Mouse (Mus musculus) cerebellum, adult (tissue): ENCODE measurements around the gene Entpd1.
"Not testable (repeated sequence)": the region's sequence is repeated elsewhere in the genome, so short reads cannot be mapped to it uniquely, and the experiment has no call there.

Source experiments
- ATAC-seq: cut with Nextera tagmentation; 2 replicates; pipeline ENCODE4 v1.9.2; 2017; ENCODE audit warnings: mild to moderate bottlenecking, moderate library complexity, mixed read lengths; ENCODE audit not compliant: insufficient number of reproducible peaks, low FRiP score, low TSS enrichment

Gene Entpd1

DNA sequence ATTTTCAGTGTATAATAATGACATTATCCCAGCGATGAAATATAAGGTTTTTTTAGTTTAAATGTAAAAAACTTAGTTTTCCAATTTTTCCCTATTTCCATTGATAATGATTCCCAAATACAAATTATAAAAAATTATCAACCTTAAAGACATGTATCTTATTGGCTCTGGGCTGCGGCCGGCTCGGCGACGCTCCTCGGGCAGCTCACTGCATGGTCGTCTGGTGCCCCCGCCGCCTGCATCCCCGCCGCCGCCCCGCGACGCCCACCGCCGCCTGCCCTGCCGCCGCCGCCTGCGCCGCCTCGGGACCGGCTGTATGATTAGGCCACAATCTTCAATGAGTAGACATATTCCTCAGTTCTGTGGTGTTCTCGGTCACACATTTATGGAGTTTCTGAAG is 9.4 kb downstream of the Entpd1 start:
- not testable (repeated sequence) for ATAC-seq

DNA sequence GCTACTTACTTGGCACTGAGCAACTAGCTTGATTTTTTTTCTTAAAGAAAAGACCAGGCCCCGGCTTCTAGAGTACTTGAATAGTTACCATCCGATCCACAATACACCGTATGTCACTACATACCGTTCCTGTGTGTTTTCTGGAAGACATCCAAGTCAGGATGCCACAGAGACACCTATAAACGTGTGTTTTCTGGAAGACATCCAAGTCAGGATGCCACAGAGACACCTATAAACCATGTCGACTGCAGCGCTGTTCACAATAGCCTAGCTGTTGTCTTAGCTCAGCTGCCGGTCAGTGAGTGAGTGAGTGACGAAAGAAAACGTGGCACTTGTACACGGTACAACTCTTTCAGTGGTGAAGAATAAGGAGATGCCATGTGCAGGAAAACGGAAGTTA is 13.8 kb downstream of the Entpd1 start:
- ATAC-seq: no peak

DNA sequence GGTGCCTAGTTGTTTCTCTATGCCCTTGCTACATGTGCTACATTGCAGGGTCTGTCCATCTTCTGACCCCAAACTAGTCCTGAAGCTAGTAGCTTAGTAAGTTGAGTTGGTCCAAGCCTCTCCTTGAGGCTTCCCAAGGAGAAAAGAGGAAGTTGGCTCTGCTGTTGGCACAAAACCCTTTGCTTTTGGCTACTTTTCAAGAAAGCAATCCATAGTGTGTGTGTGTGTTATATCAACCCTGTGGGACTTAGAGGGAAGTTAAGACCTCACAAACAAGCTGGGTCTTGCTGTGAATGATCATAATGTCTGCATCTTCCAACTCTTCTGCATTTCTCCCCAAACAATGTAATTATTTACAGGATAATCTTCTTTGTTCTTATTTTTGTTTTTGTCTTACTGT is 16.8 kb downstream of the Entpd1 start:
- ATAC-seq: no peak

DNA sequence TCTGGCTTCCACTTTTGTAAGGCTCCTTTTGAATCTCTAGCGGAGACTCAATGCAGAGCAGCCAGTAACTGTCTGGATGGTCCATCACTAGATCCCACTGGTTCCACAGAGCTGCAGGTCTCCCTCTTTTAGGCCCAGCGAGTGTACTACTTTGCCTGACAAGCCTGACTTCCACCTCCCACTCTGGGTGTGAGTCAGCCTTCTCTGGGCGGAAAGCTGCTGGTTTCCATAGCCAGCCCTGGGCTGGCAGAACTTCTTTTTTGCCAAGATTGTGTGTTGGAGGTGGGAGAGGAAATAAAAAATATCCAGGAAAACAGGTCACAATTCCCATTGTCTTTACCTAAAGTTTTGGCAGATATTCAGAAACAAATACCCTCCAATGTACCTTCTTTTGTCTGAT is 17.9 kb downstream of the Entpd1 start:
- no peak for ATAC-seq

DNA sequence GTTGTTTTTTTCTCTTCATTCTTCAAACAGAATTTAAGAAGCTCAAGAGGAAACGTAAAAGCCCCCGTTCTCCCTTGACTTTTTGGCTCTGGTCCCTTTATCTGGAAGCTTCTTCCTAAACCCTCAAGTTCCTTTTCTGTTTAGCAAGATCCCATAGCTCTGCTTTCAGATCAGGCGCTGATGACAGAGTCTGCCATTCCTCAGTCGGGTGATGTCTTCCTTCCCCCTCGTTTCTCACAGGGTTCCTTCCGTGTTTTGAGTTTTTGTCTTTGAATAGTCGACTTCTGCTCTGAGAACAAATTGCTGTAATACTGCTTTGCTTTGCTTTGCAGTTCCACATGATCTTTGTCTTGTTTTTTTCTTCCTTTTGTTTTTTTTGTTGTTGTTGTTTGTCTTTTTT is 18.4 kb downstream of the Entpd1 start:
- ATAC-seq: no peak

DNA sequence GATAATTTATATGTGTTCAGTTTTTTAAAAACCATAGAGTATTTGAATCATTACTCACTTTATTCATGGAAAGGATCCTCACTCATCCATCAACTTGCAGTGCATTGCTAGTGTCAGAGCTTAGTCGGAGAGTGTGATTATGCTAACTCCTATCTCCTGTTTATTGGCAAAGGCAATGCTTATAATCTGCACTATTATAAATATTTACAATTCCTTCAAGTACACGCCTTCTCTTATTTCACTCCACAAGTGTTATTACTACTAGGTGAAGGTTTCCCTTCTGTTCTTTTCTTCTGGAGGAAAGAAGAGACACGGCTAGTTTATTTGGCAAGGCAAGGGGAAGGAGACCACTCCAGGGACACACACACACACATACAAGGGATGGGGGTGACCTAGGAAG is 20.0 kb downstream of the Entpd1 start:
- ATAC-seq: no peak

DNA sequence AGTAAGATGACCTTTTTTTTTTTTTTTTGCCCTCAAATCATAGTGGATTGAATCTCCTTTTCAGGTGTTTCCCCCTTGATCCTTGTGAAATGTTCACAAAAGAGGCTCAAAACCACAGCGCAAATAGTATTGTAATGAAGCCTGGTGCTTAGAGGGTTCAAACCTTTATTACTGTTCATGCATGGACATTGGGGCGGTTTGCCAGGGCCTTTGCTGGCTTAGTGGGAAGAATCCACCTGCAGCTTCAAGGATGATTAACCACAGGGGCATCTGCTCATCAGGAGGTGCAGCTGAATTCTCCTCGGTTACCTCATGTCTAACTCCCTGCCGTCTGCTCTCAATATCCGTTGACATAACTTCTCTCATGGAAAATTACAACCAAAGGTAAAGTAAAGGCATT is 20.5 kb downstream of the Entpd1 start:
- ATAC-seq: no peak

DNA sequence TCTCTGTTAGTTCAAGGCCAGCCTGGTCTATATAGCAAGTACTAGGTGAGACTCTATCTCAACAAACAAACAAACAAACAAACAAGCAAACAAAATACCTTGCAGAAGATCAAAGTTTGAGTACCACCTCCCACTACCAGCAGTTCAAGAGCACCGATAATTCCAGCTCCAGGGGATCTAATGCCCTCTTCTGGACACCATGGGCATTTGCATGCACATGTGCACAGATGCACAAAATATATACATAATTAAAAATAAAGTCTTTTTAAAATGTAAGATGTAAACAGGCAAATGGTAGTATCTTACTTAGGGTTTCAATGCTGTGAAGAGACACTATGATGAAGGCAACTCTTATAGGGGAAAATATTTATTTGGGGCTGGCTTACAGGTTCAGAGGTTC is 21.0 kb downstream of the Entpd1 start:
- no peak for ATAC-seq

DNA sequence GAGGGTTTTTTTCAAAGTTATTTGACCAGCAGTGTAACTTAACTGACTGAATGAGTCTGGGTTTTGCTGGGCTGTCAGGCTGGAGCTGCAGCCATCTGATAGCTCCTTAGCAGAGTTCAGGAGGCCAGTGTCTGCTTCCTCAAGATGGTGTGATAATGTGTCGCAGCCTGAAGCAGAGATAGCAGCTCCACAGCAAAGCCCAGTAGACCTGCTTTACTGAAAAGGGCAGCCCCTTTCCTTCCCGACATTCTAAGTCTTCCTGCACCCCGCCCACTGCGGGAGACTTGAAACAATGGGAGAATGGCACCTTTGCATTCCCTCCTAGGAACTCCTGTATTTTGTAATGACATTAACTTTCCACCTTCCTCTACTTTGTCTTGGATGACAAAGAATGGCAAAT is 24.9 kb downstream of the Entpd1 start:
- no peak for ATAC-seq

DNA sequence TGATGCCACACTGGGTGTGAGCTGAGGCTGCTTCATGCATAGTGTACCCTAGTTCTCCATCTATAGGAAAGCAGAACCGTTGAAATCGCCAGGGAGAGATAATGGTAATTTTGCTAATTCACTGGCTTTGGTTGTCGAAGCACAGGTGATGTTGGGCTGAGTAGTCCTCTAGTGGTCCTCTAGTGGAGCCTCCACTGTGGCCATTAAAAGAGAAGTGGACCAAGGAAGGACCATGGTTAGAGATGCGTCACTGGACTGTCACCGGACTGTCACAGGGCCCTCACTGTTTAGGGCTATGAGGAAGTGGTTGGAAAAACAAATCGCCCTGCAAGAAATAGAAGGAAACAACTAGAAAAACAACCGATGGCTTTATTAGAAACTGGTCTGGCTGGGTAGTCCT is 25.4 kb downstream of the Entpd1 start:
- no peak for ATAC-seq

DNA sequence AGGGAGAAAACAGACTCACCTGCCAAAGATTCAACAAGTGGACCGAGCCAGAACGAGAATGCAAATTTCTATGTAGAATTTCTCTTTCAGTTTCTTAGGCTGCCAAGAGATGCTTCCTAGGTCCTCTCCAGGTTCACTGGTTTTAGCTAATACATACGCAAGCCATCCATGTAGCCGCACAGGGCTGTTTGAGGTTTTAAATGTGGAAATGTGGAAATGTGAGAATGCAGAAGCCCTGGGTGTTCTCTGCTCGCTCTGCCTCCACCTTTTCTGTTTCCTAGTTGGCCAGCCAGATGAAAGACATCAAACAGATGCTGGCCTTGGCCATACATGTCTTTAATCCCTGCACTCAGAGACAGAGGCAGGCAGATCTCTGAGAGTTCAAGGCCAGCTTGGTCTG is 26.4 kb downstream of the Entpd1 start:
- ATAC-seq: no peak

DNA sequence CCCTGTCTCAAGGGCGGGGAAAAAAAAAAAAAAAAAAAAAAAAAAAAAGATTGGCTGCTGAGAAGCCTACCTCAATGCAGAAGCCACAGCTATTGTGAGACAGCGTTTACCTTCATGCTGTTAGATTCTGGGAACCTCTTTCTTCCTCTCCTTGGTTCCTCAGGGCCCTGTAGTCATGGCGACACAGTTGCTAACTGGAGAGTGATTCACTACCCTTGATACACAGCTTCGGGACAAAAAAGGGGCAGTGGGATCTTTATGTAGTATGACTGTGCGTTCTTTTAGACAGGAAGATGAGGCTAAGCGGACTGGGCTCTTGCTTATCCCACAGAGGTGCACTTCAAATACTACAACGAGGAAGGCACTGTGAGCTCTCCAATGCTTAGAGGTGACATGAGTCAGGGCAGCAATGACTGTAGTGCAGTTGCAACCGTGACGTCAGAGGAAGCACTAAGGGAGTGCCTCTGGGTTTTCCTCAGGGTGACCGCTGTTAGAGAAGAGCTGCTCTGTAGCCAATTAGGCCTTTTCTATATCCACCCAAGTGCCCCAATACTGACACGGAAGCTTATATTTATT is 27.7 kb downstream of the Entpd1 start:
- ATAC-seq: no peak

DNA sequence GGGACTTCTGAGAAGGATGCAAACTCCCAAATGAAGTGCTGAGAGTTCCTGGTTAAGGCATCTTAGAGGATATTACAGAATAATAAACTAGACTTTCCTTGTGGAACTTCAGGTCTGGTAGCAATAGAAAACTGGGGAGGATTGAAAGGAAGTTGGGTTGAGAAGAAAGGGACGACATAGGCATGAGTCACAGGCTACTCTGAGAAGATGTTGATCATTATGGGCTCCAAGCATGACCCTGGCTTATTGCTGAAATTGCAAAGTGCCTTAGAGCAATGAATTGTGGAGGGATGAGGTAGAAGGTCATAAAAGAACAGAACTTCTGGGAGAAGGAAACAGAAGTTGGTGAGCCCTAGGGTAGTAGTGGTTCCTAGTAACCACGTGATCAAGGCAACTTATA is 28.6 kb downstream of the Entpd1 start:
- ATAC-seq: no peak

DNA sequence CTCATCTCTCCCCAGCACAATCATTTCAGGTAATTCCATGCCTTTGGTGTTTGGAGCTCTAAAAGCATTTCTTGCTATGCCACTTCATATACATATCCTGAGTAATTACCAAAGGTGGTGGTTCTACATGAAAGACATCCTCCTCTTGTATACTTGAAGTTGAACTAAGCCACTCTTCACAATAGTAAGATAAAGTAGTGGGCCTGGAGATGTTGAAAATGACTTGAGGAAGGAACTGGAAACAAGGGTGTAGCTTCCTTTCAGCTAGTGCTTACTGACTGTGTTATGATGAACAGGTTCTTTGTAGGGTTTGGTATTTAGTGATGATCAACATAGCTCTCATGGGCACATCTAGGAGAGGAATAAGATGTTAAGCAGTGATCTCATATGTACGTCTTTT is 31.7 kb downstream of the Entpd1 start:
- ATAC-seq: no peak

DNA sequence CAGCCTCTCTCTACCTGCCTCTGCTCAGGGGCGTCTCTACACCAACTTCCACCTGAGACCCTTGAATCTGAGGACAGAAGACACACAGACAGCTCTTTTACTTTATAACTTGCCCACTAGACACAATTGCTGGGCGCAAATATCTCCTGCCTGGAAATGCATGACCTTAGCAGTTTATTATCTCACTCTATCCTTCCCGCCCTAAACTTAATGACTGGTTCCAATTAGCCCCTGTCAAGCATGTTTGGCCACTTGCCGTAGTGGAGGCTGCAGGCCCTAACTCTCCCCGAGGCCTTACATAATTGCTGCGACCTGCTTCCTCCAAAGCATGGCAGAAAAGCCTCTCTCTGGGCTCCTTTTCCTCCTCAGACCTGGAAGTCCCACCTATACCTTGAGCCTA is 34.2 kb downstream of the Entpd1 start:
- no peak for ATAC-seq

DNA sequence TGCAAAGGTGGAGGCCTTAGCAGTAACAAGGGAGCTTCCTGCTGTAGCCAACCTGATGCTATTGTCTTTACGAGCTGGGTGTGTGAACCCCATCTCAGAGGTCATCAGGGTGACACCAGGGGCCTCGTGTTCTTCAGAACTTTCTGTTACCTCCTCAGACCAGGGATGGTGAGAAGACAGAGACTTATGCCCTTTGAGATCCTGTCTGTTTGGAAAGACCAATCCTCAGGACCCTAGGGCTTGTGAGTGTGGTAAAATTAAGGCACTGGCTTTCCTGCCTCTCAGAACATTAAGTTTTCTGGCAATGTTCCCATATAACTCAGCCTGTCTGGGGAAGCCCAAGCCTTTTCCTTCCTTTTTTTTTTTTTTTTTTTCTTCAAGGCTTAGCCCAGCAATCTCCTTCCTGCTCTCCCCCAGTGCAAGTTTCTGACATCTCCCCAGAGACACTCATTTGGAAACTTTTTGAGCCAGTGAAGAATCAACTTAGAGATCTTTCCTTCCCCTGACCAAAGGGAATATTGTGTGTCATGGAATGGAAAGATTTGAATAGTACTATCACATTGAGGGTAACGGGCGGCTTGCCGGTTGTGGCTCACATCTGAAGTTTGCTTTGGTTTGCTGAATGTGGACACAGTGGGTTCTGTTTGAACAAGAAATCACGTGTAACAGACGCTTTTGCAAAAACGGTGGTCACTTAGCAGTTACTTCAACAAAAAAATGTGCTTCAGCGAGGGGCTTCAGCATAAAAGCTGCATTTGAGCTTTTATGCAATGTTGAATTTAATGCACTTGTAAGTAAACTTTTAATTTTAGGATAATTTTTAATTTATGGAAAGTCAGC is 35.4 kb downstream of the Entpd1 start:
- ATAC-seq: no peak

DNA sequence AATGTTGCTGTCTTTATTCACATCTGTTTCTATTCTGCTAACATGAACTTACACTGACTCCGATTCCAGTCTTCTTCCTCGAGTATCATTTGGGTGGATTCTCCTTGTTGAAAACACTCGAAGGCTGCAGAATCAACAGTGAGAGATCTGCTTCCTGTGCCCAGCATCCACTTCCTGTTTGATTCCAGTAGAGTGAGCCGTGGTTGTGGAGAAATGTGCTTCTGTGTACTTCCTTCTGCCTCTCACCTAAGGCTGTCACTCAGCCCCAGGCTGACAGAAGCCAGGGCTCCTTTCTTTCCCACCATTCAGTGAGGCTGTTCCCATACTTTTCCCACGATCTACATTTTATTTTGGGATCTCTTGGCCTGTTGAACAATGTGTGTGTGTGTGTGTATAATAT is 37.9 kb downstream of the Entpd1 start:
- ATAC-seq: no peak

DNA sequence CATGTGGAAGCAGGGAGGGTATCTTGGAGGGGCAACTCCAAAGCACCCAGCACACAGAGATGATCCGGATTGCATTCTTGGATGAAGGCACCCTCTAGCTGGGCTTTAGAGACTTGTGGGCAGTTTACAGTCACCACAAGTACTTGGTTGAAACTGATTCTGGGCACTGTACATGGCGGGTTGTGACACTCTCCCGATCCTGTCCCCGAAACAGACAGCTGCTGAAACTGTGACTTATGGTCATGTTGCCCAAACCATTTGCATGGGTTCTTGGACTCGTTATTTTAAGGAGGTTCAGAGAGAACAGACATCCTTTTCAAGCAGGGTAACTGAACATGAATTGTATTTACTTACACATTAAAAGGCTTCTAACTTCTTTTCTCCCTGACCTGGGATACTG is 44.0 kb downstream of the Entpd1 start:
- no peak for ATAC-seq

DNA sequence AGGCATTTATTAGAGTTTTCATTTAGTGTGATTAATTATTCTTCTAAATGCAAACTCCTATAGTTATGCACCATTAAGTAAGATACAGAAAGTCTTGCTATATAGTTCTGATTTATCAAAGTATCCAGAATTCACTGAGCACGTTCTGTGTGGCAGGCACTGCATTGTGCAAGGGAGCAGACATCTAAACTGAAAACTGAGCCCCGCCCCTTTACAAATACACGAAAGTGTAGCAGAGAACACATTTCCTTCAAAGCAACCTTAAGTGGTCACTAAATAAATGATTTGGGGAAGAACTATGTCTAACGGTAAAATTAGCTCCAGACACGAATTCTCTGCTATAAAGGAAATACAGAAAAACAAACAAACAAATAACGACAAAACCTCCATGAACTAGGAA is 46.1 kb downstream of the Entpd1 start:
- ATAC-seq: no peak

DNA sequence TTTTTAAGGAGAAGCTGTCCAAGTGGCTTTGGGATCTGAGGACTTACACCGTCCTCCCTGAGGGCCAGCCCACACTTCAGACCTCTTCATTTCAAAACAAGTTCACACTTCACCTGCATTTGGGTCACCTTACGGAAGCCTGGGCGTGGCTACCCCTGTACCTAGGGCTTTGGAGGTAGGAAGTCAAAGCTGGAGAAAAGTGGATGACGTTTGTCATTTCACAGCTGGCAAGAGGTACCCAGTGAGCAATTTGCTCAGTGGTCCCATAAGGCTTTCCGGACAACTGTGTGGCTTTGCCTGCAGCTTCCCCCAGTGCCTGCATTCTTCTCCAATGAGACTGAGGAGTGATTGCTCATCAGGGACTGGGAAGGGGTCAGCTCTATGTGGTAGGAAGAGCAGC is 46.8 kb downstream of the Entpd1 start:
- no peak for ATAC-seq

DNA sequence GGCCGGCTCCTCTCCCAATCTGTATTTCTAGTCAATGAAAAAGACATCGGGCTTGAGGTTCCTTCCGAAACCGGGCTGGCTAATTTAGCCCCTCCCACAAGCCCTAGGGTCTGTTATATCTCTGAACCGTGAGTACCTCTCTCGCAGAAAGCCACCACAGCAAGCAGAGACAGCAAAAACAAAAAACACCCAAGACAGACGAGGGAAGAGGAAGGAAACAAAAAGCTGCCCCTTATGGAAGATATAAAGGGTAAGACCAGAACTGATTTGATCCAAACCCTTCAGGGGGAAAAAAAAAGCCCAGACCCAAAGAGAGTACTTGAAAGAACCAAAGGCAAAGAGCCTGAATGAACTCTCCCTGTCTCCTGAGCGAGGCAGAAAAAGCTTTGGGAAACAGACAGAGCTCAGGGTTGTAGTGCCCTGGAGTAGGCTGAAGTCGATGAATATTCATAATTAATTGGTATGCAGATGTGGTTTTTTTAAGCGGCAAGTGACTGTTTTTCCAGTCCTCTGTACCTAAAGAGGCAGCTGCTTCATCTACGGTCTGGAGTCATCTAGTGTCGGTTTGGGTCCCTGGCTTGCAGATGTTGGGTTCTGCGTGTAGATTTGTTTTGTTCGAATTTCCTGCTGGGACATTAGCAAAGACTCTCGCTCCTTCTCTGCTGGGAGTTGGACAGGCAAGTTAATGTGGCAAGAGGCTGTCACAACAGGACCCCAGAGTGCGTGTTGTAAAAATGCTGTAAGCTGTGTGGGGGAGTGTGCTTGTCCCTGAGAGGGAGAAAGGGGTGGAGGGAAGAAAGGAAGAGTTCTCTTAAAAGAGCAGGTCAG is 47.7 kb downstream of the Entpd1 start:
- no peak for ATAC-seq
